Mouse (Mus musculus) neural tube, embryonic 11.5 days (tissue): ENCODE measurements around the gene Tnrc6a. TPM values are rescaled to one million over a fixed set of nuclear protein-coding genes. Genes with fewer than 3 reads are reported as not detected.
A peak's percentile ranks its signal among the peaks of the same experiment; 100 is the strongest.

Source experiments
- ATAC-seq: fragments of 200-750 bp; cut with Nextera tagmentation; 2 replicates; pipeline ENCODE4 v1.8.0; 2017; ENCODE audit warnings: moderate number of reproducible peaks, mild to moderate bottlenecking, moderate TSS enrichment, moderate library complexity; ENCODE audit not compliant: insufficient read depth, low FRiP score, low TSS enrichment
- DNase-seq: peaks from one replicate; pipeline ENCODE4 v3.0.0-alpha.2; 2015; ENCODE audit warnings: low spot score
- H3K27ac ChIP-seq: fragments of 300-500 bp; sonication (generic); 2 replicates; pipeline ENCODE4 v1.5.1; 2014; ENCODE audit warnings: low read depth, mild to moderate bottlenecking, low read length
- H3K27me3 ChIP-seq: fragments of 300-500 bp; sonication (generic); 2 replicates; pipeline ENCODE4 v1.6.1; 2014; ENCODE audit warnings: mild to moderate bottlenecking, low read length, mixed read lengths; ENCODE audit not compliant: control insufficient read depth, insufficient read depth
- H3K36me3 ChIP-seq: fragments of 300-500 bp; sonication (generic); 2 replicates; pipeline ENCODE4 v1.6.1; 2014; ENCODE audit warnings: mild to moderate bottlenecking, low read length, moderate library complexity, mixed read lengths; ENCODE audit not compliant: control insufficient read depth, insufficient read depth
- H3K4me1 ChIP-seq: fragments of 300-500 bp; sonication (generic); 2 replicates; pipeline ENCODE4 v1.6.1; 2014; ENCODE audit warnings: low read length, mixed read lengths; ENCODE audit not compliant: control insufficient read depth, insufficient read depth
- H3K4me2 ChIP-seq: fragments of 300-500 bp; sonication (generic); 2 replicates; pipeline ENCODE4 v1.6.1; 2014; ENCODE audit warnings: low read depth, mild to moderate bottlenecking, moderate library complexity
- H3K4me3 ChIP-seq: fragments of 300-500 bp; sonication (generic); 2 replicates; pipeline ENCODE4 v1.5.1; 2014; ENCODE audit warnings: low read depth, low read length
- H3K9ac ChIP-seq: fragments of 300-500 bp; sonication (generic); 2 replicates; pipeline ENCODE4 v1.6.1; 2014; ENCODE audit warnings: mild to moderate bottlenecking, low read length
- H3K9me3 ChIP-seq: fragments of 300-500 bp; sonication (generic); 2 replicates; pipeline ENCODE4 v1.6.1; 2016; ENCODE audit warnings: low read length; ENCODE audit not compliant: control insufficient read depth
- WGBS: fragments of 180-500 bp; shearing (Covaris S2); extraction: QIAGEN DNeasy Blood & Tissue Kit; methylation state at CpG from one replicate; pipeline ENCODE4 v1.1.7; 2014; 5-methylcytosine and 5-hydroxymethylcytosine counted together
- polyA plus RNA-seq: library from polyadenylated mRNA; unstranded; fragments of >200 nt; fragmentation: Nextera tagmentation; extraction: Ambion mirVana; gene quantifications from 2 replicates; pipeline ENCODE4 v1.2.1, GENCODE M21; 2014

Gene Tnrc6a
- 46.2 and 57.3 TPM in 2 replicates for polyA plus RNA-seq

DNA sequence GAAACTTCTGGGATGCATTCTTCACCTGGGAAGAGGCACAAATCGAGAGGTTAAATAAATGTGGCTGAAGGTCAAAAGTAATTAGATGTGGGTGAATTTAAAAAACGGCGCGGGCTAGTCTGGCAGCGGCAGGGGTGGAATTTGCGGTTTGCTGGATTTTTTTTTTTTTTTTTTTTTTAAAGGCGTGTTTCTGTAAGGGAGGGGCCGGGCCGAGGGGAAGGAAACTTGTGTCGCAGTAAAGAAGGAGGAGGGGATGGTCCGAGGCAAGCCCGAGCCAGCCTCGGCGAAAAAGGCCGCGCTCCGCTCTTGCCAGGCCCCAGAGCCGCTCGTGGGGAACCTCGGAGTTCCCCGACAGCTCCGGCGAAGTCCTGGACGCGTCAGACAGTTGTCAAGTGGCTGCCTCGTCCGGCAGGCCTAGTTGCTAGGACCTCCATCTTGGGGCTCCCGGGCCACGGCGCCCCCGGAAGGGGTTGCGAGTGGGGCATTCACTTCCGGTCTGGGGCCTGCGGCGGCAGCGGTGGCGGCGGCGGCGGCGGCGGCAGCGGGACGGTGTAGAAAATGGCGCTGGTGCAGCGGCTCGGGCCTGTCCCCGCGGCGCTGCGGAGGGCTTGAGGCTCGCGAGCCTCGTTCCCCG, at the start of gene Tnrc6a:
Gene Tnrc6a (plus strand): TSS at position 221 of the 634 bp plus-strand sequence.
- Histone ChIP-seq H3K4me1 (no peaks in the 10 kb centered on the region), H3K4me2 (peak within 1 kb of the TSS; percentile 44), H3K36me3 (no peaks in the 10 kb centered on the region), H3K9ac (peak within 1 kb of the TSS; percentile 99), H3K27me3 (no peaks in the 10 kb centered on the region), H3K4me3 (peak within 1 kb of the TSS; percentile 99), H3K27ac (peak within 1 kb of the TSS; percentile 93), H3K9me3 (no peaks in the 10 kb centered on the region)
- WGBS, result 0% methylated on average over 54 of the region's 55 CpGs
- peak; percentile 96 for DNase-seq
- peak; percentile 95 for ATAC-seq

DNA sequence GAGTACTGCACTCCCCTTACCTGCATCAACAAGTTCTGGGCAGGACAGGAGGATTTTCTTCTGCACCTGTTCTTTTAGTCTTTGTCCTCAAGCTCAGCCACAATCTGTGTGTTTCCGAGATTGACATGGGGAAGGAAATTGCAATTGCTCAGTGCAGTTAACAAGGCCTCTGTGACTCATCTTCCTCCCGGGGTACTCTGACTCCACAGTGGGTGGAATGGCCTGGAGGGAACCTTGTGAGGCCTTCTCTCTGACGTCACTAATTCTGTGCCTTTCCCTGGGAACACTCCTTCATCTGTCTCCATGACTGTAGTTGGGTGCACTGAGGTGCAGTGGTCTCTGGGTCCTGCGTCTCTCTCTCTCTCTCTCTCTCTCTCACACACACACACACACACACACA, 41.4 kb upstream of the Tnrc6a start:
- H3K27me3 ChIP-seq, result no peaks in the 10 kb centered on the region
- ATAC-seq (no peak), DNase-seq (no peak)
- H3K36me3 ChIP-seq, result no peaks in the 10 kb centered on the region
- H3K9me3 ChIP-seq, result no peaks in the 10 kb centered on the region
- H3K4me3 ChIP-seq, result no peak overlapping the region
- peaks cover 13% of the 10 kb centered on the region for H3K4me1 ChIP-seq
- H3K4me2 ChIP-seq, result no peak overlapping the region
- no peak overlapping the region for H3K9ac ChIP-seq
- 85% methylated on average over 4 of the region's 4 CpGs for WGBS
- no peak overlapping the region for H3K27ac ChIP-seq

DNA sequence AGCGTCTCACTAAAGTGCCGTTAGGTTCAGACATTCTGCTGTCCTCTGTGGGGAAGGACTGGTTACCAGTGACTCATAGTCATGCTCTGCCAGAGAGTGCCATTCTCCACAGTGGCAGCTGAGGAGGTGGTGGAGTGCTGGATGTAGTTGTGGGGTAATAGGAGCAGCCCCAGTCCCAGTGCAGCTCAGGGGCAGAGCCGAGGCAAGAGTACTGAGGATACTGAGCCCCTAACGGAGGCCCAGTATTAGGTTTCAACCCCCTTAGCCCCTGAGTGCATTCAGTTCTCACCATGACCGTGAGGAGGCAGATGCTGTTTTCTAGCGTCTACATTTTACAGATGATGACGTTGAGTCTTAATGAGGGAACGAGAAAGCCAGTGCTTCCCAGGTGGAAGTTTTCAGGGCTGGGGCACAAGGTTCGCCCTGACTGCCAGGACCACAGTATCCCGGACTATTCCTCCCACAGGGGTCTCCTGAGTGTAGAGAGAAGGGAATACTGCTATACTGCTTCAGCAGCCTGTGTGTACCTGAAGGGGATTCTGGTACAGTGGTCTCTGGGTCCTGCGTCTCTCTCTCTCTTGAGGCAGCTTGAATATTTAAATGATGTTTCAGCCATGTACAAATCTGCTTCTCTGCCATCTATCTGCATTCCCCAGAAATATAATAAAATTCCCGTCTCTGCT, 40.1 kb upstream of the Tnrc6a start:
- WGBS, result 30% methylated on average over 12 of the region's 12 CpGs
- Histone ChIP-seq H3K9ac (0 out of 2 replicates have a peak overlapping the region, but pooled peaks have one; percentile 19), H3K4me1 (peaks cover 13% of the 10 kb centered on the region), H3K9me3 (no peaks in the 10 kb centered on the region), H3K4me3 (no peak overlapping the region), H3K4me2 (no peak overlapping the region), H3K27me3 (no peaks in the 10 kb centered on the region), H3K27ac (peak overlapping the region; percentile 54; the same call in 1 of the 2 replicates), H3K36me3 (no peaks in the 10 kb centered on the region)
- DNase-seq (no peak), ATAC-seq (no peak)

DNA sequence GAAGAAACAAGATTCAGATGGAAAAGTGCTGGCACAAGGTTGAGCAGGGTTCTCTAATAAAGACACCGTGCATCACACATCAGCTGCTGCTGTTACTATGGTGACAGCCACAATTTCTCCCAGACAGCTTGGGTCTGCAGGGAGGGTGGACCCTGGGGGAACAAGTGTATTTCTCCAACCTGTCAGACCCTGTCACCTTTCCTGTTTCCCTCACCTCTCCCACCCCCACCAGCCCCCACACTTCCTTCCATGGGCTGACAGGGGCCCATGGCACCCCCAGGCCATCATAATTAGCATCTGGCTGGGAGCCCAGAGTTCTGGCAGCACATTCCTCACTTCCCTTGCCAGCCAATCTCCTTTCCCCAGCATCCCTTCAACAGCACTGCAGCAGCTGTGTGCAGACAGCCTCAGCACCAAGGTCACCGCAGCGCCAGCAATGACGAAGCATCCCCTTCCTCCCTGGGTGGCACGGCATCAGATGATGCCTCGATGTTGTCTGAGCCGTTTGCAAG, 39.4 kb upstream of the Tnrc6a start:
- peak; percentile 65 for DNase-seq
- H3K36me3 ChIP-seq, result no peaks in the 10 kb centered on the region
- H3K9ac ChIP-seq, result peak overlapping the region; percentile 32; the same call in 1 of the 2 replicates
- ATAC-seq, result peak; percentile 87
- 3% methylated on average over 7 of the region's 7 CpGs for WGBS
- no peaks in the 10 kb centered on the region for H3K9me3 ChIP-seq
- peaks cover 13% of the 10 kb centered on the region for H3K4me1 ChIP-seq
- H3K27ac ChIP-seq, result peak overlapping the region; percentile 54; the same call in 1 of the 2 replicates
- H3K27me3 ChIP-seq, result no peaks in the 10 kb centered on the region
- H3K4me3 ChIP-seq, result 0 out of 2 replicates have a peak overlapping the region, but pooled peaks have one; percentile 16
- H3K4me2 ChIP-seq, result peak overlapping the region; percentile 40

DNA sequence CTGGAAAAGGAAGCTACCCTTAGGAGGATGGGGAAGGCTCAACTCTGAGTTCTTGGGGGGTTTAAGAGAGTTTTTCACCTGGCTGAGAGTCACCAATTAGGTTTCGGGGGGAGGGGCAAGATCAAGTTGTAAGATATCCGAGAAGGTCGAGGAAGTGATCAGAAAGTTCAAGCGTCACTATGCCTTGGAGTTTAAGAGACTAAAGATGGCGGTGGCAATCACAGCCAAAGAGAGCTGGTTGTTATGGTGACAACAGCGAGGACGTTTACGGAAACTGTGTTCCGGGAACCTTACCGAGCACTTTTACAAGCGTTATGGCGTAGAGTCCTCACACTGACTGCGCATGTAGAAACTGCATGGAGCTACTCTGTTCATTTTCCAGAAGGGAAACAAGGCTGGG, 39.0 kb upstream of the Tnrc6a start:
- Histone ChIP-seq H3K27ac (peak overlapping the region; percentile 35; the same call in 1 of the 2 replicates), H3K4me2 (peak overlapping the region; percentile 40), H3K9ac (peak overlapping the region; percentile 32; the same call in 1 of the 2 replicates), H3K4me1 (peaks cover 13% of the 10 kb centered on the region), H3K4me3 (0 out of 2 replicates have a peak overlapping the region, but pooled peaks have one; percentile 16), H3K36me3 (no peaks in the 10 kb centered on the region), H3K9me3 (no peaks in the 10 kb centered on the region), H3K27me3 (no peaks in the 10 kb centered on the region)
- 16% methylated on average over 13 of the region's 13 CpGs for WGBS
- DNase-seq, result peak; percentile 26
- ATAC-seq, result 0 out of 2 replicates have a peak, but pooled peaks have one; percentile 24

DNA sequence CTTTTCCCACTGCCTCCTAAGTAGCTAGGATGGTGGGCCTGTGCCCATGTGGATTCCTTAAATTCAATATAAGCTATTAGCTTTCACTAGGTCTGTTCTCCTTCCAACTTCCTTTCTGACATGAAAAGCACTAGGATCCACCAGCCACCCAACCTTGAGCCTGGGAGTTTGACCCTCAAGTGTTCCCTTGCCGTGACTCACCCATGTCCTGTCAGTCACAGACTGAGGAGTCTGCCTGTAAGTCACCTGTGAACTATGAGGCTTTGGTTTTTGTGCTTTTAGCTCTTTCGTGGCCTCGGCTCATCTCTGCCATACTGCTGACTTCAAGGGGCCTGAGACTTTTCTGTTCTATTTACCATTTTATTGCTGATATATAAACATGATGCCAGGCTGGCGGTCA, 34.8 kb upstream of the Tnrc6a start:
- no peaks in the 10 kb centered on the region for H3K36me3 ChIP-seq
- H3K4me3 ChIP-seq, result no peak overlapping the region
- ATAC-seq (no peak), DNase-seq (no peak)
- no peaks in the 10 kb centered on the region for H3K9me3 ChIP-seq
- no peak overlapping the region for H3K9ac ChIP-seq
- peaks cover 7% of the 10 kb centered on the region for H3K4me1 ChIP-seq
- no peak overlapping the region for H3K4me2 ChIP-seq
- no peaks in the 10 kb centered on the region for H3K27me3 ChIP-seq
- 95% methylated on average over 4 of the region's 4 CpGs for WGBS
- H3K27ac ChIP-seq, result no peak overlapping the region

DNA sequence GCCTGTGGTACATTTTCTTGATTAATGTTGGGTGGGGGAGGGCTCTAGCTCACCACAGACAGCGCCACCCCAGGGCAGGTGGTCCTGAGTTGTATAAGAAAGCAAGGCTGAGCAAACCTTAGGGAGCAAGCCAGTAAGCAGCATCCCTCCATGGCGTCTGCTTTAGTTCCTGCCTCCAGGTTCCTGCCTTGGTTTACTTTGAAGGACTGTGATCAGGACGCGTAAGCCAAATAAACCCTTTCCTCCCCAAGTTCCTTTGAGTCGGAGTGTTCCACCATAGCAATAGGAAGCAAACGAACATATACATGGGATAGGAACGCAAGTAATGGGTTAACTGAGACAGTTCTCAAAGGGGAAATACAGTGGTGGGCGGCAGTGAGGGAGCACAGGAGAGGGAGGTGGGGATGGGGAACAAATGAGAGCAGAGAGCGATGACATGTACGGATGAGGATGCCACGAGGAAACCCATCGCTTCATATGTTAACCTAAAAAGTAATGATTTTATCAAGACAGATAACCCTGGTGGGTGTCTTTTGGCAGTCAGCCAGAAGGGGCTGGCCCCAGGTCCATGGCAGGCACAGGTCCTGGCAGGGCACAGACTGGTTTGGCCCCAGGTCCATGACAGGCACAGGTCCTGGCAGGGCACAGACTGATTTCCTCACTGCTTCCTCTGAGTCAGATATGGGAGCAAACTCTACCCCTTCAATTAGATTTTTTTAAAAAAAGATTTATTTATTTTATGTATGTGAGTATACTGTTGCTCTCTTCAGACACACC, 27.2 kb upstream of the Tnrc6a start:
- no peak overlapping the region for H3K4me3 ChIP-seq
- DNase-seq, result no peak
- no peaks in the 10 kb centered on the region for H3K9me3 ChIP-seq
- no peak for ATAC-seq
- H3K9ac ChIP-seq, result no peak overlapping the region
- H3K27ac ChIP-seq, result no peak overlapping the region
- H3K4me2 ChIP-seq, result no peak overlapping the region
- H3K4me1 ChIP-seq, result peaks cover 6% of the 10 kb centered on the region
- 89% methylated on average over 12 of the region's 12 CpGs for WGBS
- no peaks in the 10 kb centered on the region for H3K27me3 ChIP-seq
- H3K36me3 ChIP-seq, result no peaks in the 10 kb centered on the region
